Mouse (Mus musculus): ENCODE data around the gene Grm7.

Grm7 gene

GRCm38 (mm10) chr6:111369013-111369412 lies 723.6 kb downstream of the Grm7 start:
- DNase-seq, result peak; percentile 26

- DNase-seq, result no peak
Measured at GRCm38 (mm10) chr6:111371581-111372349, 726.4 kb downstream of the Grm7 start.

- DNase-seq, result no peak
Measured at GRCm38 (mm10) chr6:111372626-111373380, 727.4 kb downstream of the Grm7 start.

- DNase-seq, result no peak
Measured at GRCm38 (mm10) chr6:111380710-111381109, 735.3 kb downstream of the Grm7 start.

GRCm38 (mm10) chr6:111408750-111409149 lies 763.4 kb downstream of the Grm7 start:
- no peak for DNase-seq

GRCm38 (mm10) chr6:111424737-111425136 lies 779.4 kb downstream of the Grm7 start:
- peak; percentile 30 for DNase-seq

- DNase-seq, result no peak
Measured at GRCm38 (mm10) chr6:111446228-111446627, 800.8 kb downstream of the Grm7 start.

GRCm38 (mm10) chr6:111447851-111448250 lies 802.5 kb downstream of the Grm7 start:
- DNase-seq, result no peak

GRCm38 (mm10) chr6:111449054-111449783 lies 803.8 kb downstream of the Grm7 start:
- no peak for DNase-seq

GRCm38 (mm10) chr6:111481866-111482265 lies 836.5 kb downstream of the Grm7 start:
- peak; percentile 66 for DNase-seq

GRCm38 (mm10) chr6:111486081-111486480 lies 840.7 kb downstream of the Grm7 start:
- peak; percentile 87 for DNase-seq

GRCm38 (mm10) chr6:111487556-111487955 lies 842.2 kb downstream of the Grm7 start:
- DNase-seq, result no peak

- DNase-seq, result no peak
Measured at GRCm38 (mm10) chr6:111492166-111492565, 846.8 kb downstream of the Grm7 start.

- no peak for DNase-seq
Measured at GRCm38 (mm10) chr6:111499542-111499941, 854.2 kb downstream of the Grm7 start.

- DNase-seq, result no peak
Measured at GRCm38 (mm10) chr6:111510768-111511459, 865.5 kb downstream of the Grm7 start.

- no peak for DNase-seq
Measured at GRCm38 (mm10) chr6:111512359-111512758, 867.0 kb downstream of the Grm7 start.

- DNase-seq, result no peak
Measured at GRCm38 (mm10) chr6:111521229-111521628, 875.8 kb downstream of the Grm7 start.

GRCm38 (mm10) chr6:111522122-111522521 lies 876.7 kb downstream of the Grm7 start:
- DNase-seq, result no peak

GRCm38 (mm10) chr6:111529985-111530384 lies 884.6 kb downstream of the Grm7 start:
- peak; percentile 53 for DNase-seq

- no peak for DNase-seq
Measured at GRCm38 (mm10) chr6:111558588-111558987, 913.2 kb downstream of the Grm7 start.

GRCm38 (mm10) chr6:111559459-111559858 lies 914.1 kb downstream of the Grm7 start:
- DNase-seq, result no peak

- DNase-seq, result no peak
Measured at GRCm38 (mm10) chr6:111561347-111561746, 916.0 kb downstream of the Grm7 start.

Data from retina, postnatal 1 day (tissue).